Mouse (Mus musculus) erythroblast, adult 5-6 weeks (primary cell): Measurements from ENCODE around the gene Zfp13. TPM values are rescaled to one million over a fixed set of nuclear protein-coding genes. Genes with fewer than 3 reads are reported as not detected.

Experiments
- ATAC-seq: replicated peaks from 2 replicates; pipeline ENCODE4 v1.8.0; 2016; ENCODE audit warnings: moderate number of reproducible peaks, mild to moderate bottlenecking, moderate TSS enrichment, inconsistent platforms; ENCODE audit not compliant: poor library complexity, low FRiP score, severe bottlenecking
- total RNA-seq, 2 experiments: library from RNA; stranded (forward) in 1 of 2; stranded (reverse) in 1 of 2; fragments of 150-400 nt in 1 of 2; fragments of 200-764, 138-1000 nt in 1 of 2; gene quantifications; 2 replicates each; pipeline versions ENCODE4 v1.2.3 to v1.2.4; 2015 to 2017; ENCODE audit warnings: low replicate concordance in 2 of 2

Zfp13 gene
- total RNA-seq (2015; ENCODE audit: low replicate concordance) (not detected in 2 replicates), total RNA-seq (2017; ENCODE audit: low replicate concordance) (not detected in 2 replicates)

- ATAC-seq = peak; percentile 58; the same call in 1 of the 2 replicates
Observed at GRCm38 (mm10) chr17:23598582-23599552, at the start of gene Zfp13. TSS of gene Zfp13 (minus strand) at chr17:23599487.

GRCm38 (mm10) chr17:23645894-23646293 lies 46.6 kb upstream of the Zfp13 start:
- no peak for ATAC-seq

GRCm38 (mm10) chr17:23644613-23645495 lies 45.6 kb upstream of the Zfp13 start, which contains the start of gene Mmp25:
TSS of gene Mmp25 (minus strand) at chr17:23645277.
- ATAC-seq = no peak

- ATAC-seq = no peak
Observed at GRCm38 (mm10) chr17:23631241-23631640, 32.0 kb upstream of the Zfp13 start.

- peak; percentile 87 for ATAC-seq
Observed at GRCm38 (mm10) chr17:23630195-23631020, 31.1 kb upstream of the Zfp13 start.

DNA sequence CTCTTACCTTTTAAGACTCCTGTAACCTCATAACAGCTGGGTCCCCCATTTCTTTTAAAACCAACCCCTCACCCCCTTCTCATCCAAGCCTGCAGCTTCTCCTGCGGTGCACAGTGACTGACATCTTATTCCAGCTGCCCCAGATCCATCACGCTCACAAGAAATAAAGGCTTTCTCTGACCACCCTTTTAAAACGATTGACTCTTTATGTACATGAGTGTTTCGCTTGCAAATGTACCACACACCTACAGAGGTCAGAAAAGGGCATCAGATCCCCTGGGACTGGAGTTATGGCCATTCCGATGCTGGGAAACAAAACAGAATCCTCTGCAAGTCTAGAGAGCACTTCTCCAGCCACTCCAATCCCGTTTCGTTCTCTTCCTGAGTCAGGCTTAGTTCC lies 28.5 kb upstream of the Zfp13 start:
- ATAC-seq = no peak

- no peak for ATAC-seq
Observed at GRCm38 (mm10) chr17:23620351-23620750, 21.1 kb upstream of the Zfp13 start.

DNA sequence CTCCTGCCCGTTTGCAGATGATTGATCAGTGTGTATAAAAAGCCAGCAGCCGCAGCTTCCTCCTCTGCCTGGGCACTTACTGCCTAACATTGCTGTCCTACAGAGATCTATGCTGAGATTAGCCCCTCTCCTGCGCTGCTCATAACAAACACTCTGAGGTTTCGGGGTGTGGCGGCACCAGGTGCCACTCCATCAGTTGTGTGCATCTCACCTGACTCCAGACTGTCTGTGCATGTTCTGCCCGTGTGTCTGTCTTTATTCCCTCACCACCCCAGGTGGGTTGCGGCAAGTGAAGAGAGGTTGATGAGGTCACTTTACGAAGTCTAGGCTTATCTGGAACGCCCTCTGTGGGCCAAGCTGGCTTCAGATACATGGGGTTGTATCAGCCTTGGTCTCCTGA lies 17.8 kb upstream of the Zfp13 start:
- no peak for ATAC-seq

GRCm38 (mm10) chr17:23610361-23610800 lies 11.1 kb upstream of the Zfp13 start:
- peak; percentile 76; the same call in 1 of the 2 replicates for ATAC-seq

GRCm38 (mm10) chr17:23609612-23610011 lies 10.3 kb upstream of the Zfp13 start:
- ATAC-seq = no peak

DNA sequence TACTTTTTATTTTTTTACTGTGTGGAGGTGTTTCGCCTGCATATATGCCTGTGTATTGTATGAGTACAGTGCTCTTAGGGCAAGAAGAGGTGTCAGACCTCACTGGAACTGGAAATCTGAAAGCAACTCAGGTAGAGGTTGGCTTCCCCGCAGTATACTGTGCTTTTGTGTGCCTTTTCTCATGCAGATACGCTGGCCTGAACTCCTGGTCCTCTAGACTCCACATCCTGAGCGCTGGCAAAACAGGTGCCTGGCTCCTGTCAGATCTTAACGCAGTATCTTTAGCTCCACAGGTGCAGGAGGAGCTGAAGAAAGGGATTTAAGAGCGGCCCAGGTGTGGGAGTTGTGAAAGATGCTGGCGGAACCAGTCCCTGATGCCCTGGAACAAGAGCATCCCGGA lies 5.9 kb upstream of the Zfp13 start:
- no peak for ATAC-seq

DNA sequence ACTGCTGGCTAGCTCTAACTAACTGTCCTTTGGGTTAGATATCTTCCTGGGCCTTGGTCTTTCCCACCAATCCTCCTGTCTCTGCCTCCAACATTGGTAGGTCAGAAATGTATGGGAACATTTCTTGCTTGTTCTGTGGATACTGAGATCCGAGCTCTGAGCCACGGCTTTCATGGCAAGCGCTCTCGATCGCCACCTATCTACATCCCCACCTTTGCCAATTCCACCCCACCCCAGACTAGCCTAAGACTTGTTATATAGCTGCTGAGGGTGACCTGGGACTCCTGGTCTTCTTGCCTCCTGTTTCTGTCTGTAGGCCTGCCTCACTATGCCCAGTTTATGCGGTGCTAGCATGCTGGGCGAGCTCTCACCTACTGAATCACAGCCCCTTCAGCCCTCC lies 5.1 kb upstream of the Zfp13 start:
- ATAC-seq = no peak

- ATAC-seq = no peak
Observed at GRCm38 (mm10) chr17:23603542-23603941, 4.3 kb upstream of the Zfp13 start.

DNA sequence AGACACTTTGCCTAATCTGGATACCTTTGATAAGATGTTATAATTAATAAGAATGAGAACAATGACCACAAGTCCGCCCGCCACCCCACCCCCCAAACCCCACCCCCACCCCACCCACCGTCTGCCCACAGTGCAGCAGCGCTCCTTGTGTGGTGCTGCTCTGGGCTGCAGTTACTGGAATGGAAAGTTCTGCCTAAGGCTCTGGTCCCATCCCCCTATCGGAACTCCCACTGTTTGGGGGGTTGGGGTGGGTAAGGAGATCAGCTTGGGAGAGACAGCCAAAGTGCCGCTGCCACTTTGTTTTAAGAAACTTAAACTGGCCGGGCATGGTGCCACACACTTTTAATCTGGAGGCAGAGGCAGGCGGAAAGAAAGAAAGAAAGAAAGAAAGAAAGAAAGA lies 3.8 kb upstream of the Zfp13 start:
- no peak for ATAC-seq

- no peak for ATAC-seq
Observed at GRCm38 (mm10) chr17:23601836-23602585, 2.7 kb upstream of the Zfp13 start.

- no peak for ATAC-seq
Observed at GRCm38 (mm10) chr17:23600641-23601622, 1.6 kb upstream of the Zfp13 start, which contains the start of gene Zscan10. TSS of gene Zscan10 (plus strand) at chr17:23600856.

- no peak for ATAC-seq
Observed at GRCm38 (mm10) chr17:23599605-23600063, 347 bp upstream of the Zfp13 start.
